Mouse (Mus musculus): ENCODE data around the gene Il17ra.

Gene Il17ra

DNA sequence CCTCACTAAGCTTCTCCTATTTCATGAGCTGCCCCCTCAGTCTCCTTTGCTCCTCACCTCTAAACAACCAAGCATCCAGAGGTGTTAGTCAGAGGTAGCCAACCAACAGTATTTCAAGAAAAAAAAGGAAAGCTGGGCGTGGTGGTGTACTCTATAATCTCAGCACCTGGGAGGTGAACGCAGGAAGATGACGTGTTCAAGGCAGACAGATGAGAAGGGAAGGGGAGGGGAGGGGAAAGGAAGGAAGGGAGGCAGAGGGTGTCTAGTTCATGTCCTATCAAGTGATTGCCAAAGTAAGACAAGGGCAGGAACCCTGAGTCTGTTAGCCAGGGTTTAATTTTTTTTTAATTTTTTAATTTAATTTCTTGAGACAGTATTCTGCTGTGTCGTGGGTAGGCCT, 45.6 kb downstream of the Il17ra start:
- DNase-seq (ENCODE audit: inconsistent ontology term) = no peak

DNA sequence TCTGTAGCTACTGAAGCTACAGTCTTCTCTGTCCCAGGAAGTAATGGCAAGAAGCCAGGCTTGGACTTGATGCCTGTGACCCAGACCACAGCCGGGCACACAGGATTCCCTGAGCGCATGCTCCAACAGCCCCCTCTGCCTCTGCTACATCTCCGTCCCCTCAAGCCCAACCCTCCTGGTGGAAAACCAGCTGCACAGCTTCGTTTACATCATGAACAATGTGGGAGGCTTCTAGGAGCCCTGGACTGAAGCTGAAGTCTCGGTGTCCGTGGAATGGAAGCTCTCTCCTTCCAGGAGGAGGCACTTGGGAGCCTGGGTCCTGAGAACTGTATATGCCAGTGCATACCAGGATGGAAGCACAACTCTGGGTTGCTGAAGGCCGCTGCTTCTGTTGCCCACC, 46.9 kb downstream of the Il17ra start:
- DNase-seq (ENCODE audit: inconsistent ontology term) = no peak

DNA sequence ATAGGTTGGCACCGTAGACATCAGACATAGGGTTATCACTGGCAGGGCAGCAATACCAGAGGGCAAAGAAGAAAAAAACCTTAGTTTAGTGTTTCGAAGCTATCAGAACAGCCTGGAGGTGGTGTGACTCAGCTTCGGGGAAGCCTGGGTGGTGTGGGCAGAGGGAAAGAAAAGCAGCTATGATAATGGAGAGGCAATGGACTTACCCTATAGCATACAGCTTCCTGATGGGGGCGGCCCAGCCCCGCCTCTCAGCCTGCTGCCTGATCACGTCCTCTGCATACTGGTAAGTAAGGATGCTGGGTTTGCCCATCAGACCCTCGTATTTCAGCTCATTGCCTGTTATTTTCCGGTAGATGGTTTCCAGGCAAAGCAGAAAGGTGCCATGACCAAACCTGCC, 47.4 kb downstream of the Il17ra start:
- no peak for DNase-seq (ENCODE audit: inconsistent ontology term)

DNA sequence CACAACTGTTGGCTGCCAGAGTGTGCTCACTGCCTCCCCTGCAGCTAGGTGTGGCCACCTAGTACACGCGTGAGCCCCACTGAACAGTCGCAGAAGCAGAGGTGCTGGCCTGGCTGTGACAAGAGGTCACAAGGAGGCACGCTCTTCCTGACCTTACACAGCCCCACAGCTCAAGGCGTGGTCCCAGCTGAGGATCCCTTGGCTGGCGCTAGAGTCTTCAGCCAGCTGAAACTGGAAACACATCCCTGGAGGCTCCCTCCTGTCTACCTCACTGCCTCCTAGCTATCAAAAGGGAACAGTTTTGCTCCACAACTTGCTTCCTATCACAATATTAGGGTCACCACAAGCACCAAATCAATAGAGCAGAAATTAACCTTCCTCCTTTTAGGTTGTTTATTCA, 48.2 kb downstream of the Il17ra start:
- no peak for DNase-seq (ENCODE audit: inconsistent ontology term)

DNA sequence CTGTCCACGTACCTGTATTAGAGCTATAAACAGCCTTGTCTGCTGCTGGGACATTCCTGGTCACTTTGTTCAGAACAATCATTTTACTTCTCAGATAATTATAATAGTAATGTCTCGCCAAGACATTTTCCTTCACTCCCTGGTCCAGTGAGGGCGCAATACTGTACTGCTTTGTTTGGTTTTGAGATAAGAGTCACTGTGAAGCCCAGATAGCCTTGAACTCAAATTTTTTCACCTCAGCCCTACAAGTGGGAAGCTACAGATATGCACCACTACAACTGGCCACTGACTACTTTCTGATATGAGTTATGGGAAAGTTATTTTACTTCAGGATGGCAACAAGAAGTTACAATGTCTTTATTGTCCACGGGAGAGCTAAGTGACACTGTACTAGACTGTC, 53.4 kb downstream of the Il17ra start:
- no peak for DNase-seq (ENCODE audit: inconsistent ontology term)

DNA sequence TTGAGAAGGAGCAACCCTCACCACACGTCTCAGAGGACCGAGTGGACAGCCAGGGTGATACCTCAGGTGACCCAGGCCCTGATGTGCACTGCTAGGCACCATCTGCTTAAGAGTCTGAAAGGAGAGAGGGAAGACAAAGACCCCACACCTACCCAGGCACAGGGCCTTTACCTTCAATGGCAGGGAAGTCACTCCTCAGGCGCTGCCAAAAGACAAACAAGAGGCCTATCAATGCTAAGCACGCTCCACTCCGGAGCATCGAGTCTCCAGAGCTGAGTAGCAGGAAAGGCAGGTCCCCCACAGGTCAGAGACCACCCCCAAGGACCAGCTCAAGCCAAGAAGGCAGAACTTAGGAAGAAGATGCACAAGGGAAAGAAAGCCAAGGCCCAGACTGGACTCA, 53.8 kb downstream of the Il17ra start:
- no peak for DNase-seq (ENCODE audit: inconsistent ontology term)

DNA sequence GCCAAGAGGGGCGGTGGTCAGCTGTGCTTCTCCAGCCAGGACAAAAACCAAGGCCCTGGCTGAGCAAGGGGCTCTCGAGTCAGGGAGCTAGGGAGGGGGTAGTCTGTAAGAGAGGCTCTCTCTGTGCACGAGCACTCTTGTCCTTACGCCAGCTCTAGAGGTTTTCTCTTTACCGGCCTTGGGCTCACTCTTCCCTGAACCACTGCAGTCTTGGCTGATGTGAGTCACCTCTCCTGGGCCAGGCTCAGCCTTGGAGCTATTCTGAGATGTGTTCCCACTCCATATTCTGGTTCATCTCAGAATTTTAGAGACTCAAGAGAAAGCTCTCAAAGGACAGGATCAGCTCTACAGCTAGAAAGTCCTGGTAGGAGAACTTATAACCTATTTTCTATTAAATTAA, 54.3 kb downstream of the Il17ra start:
- DNase-seq (ENCODE audit: inconsistent ontology term) = no peak

DNA sequence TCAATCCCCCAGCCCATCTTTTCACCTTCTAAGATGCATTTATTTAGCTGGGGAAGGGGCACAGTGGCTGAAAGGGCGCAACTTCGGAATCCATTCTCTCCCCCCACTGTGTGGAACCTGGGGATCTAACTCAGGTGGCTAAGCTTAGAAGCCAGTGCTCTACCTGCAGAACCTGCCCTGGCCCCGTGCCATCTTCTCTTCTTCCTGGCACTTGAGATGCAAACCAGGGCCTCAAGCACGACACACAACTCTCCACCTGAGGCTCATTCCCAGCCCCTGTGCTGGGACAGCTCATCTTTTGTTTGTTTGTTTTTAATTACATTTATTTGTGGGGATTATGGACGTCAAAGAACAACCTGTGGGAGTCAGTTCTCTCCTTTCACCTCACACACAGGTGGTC, 56.6 kb downstream of the Il17ra start:
- DNase-seq (ENCODE audit: inconsistent ontology term) = no peak

DNA sequence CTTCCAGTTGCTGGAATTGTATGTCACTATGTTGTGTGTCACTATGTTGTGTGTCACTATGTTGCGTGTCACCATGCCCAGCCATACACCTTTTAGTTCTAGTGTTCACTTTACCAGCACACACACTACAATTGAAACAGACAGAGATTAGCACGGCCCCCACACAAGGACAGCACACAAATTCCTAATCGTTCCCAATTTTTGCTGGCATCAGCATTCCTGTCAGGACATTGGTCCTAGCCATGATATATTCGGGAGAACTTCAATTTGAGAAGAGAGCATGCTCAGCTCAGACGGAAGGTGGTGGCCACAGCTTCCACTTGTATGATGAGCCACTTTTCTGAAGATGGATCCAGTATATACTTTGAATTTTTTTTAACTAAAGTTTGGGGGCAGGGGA, 61.7 kb downstream of the Il17ra start:
- no peak for DNase-seq (ENCODE audit: inconsistent ontology term)

DNA sequence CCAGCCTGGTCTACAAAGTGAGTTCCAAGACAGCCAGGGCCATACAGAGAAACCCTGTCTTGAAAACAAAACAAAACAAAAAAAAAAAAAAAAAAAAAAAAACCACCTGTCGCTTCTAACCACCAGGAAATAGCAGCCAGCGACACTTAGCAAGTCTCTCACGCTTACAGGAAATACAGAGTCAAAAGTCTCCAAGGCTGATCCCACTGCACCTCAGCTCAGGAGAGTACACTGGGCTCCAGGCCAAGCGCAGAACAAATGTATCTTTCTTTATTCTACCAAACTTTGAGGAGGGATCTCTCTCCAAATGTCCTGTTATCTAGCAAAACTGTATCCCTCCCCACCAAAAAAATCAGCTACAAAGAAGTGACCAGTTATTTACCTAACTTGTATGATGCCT, 66.1 kb downstream of the Il17ra start:
- DNase-seq (ENCODE audit: inconsistent ontology term) = no peak

DNA sequence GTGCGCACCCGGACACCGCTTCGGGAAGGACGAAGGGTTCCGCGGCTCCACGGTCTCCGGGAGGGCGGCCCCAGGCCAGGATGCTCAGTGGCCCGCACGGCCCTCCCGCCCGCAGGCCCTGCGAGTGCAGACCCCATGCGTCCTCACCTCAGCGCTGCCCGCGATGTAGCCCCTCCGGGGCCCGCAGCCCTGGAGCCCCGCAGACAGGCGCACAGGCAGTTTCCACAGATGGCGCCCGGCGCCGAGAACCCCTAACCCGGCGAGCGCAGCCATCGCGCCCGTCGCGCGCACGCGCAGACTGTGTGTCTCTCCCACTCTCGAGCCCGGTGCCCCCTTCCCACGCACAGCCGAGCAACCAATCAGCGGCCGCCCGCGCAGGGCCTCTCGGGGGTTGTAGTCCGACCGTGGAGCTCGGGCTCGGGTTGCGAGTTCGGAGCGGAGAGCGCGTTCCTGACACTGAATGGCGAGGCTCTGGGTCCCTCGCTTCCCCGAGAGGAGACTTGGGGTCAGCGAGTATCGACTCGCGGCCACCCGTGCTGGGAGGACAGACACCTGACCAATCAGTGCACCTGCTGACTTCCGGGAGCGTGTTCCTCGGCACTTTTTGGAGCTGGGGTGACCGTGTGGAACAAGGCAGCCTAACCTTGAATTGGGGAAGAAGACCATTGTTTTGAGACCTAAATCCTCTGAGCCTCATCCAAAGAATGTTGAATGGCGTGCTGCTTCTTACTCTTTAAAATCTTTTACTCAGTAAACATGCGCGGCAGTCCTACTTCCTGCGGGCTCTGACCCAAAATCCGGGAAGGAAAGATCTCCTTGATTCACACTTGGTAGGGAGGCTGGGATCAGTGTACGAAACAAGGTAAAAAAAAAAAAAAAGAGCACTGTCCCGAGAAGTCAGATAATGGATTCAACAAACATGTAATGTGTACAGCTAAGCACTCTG, 68.2 kb downstream of the Il17ra start, which contains the start of gene Hdhd5:
Gene Hdhd5 (minus strand): TSS at position 300 of the 946 bp plus-strand sequence.
- DNase-seq (ENCODE audit: inconsistent ontology term) = peak; percentile 96

DNA sequence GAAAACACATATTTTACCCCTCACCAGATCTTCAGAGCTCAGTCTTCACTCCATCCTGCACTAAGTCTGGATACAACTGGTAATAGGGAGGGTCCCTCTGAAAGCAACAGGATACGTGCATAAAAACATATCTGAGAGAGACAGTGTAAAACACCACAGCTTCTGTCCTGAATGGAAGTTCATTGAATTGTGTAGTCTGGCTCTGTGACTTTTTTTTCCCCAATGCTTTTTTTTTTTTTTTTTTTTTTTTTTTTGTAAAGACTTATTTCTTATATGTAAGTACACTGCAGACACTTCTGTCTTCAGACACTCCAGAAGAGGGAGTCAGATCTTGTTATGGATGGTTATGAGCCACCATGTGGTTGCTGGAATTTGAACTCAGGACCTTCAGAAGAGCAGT, 69.5 kb downstream of the Il17ra start:
- no peak for DNase-seq (ENCODE audit: inconsistent ontology term)

DNA sequence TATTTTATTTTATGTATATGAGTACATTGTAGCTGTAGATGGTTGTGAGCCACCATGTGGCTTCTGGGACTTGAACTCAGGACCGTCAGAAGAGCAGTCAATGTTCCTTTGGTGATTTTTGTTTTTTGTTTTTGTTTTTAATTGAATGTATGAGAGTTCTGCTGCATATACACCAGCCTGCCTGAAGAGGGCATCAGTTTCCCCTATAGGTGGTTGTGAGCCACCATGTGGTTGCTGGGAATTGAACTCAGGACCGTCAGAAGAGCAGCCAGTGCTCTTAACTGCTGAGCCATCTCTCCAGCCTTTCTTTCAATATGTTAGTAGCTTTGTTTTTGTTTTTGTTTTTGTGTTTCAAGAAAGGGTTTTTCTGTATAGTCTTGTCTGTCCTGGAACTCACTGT, 73.3 kb downstream of the Il17ra start:
- no peak for DNase-seq (ENCODE audit: inconsistent ontology term)

All from Muller cell, postnatal 12 days (primary cell).